Mouse (Mus musculus) olfactory bulb, adult 2 months (tissue): ENCODE data around the gene Slx4. TPM values are rescaled to one million over a fixed set of nuclear protein-coding genes. Genes with fewer than 3 reads are reported as not detected.

Experiments used
- H3K27ac ChIP-seq: fragments of 200-500 bp; 2 replicates; pipeline ENCODE4 v1.5.1; 2012; ENCODE audit warnings: low read depth, low read length; ENCODE audit not compliant: insufficient read depth
- H3K4me1 ChIP-seq: fragments of 200-500 bp; 2 replicates; pipeline ENCODE4 v1.6.1; 2012; ENCODE audit warnings: low read length; ENCODE audit not compliant: control insufficient read depth, insufficient read depth
- H3K4me3 ChIP-seq: fragments of 200-500 bp; 2 replicates; pipeline ENCODE4 v1.5.1; 2012; ENCODE audit warnings: mild to moderate bottlenecking, low read depth, low read length, moderate library complexity; ENCODE audit not compliant: insufficient read depth
- CTCF ChIP-seq: fragments of 200-500 bp; IDR thresholded peaks from 2 replicates; pipeline ENCODE4 v1.5.1; 2012; ENCODE audit warnings: low read depth, mild to moderate bottlenecking, low read length, moderate library complexity; ENCODE audit not compliant: insufficient read depth
- POLR2A ChIP-seq: fragments of 200-500 bp; IDR thresholded peaks from 2 replicates; pipeline ENCODE4 v1.6.1; 2012; ENCODE audit warnings: mild to moderate bottlenecking, low read depth, low read length, moderate library complexity; ENCODE audit not compliant: insufficient read depth
- WGBS: fragments of 180-500 bp; shearing (Covaris S2); methylation state at CpG from one replicate; pipeline ENCODE4 v1.1.7; 2018; 5-methylcytosine and 5-hydroxymethylcytosine counted together
- polyA plus RNA-seq: library from polyadenylated mRNA; stranded (reverse); fragments of >200 nt; gene quantifications from 2 replicates; pipeline ENCODE4 v1.2.4, GENCODE M21; 2012; ENCODE audit warnings: low replicate concordance; ENCODE audit not compliant: missing spikeins, insufficient read depth, insufficient read length

Gene Slx4
- polyA plus RNA-seq, 1 experiment = not detected

DNA sequence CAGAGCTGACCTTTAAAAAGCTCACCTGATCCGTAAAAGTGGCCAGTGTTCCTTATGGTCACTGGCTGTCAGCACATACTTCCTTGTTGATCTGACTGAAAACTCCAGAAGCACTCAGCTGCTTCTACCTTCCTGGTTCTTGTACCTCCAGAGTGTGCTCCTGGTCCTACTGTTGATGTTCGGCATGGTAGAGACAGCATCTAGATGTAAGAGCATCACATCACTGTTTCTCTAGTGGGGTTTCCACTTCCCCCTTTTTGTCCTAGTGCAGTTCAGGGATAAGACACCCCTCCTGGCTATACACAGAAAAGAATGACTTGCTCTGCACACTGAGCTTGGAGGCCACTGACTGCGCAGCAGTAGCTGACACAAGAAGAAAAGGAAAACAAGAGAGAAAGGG, 30.9 kb upstream of the Slx4 start:
- WGBS = 90% methylated on average over 3 of the region's 3 CpGs
- Histone ChIP-seq H3K4me1 (no peaks in the 10 kb centered on the region), H3K27ac (no peak overlapping the region), H3K4me3 (no peak overlapping the region)
- TF ChIP-seq CTCF (no peak), POLR2A (no peak)

DNA sequence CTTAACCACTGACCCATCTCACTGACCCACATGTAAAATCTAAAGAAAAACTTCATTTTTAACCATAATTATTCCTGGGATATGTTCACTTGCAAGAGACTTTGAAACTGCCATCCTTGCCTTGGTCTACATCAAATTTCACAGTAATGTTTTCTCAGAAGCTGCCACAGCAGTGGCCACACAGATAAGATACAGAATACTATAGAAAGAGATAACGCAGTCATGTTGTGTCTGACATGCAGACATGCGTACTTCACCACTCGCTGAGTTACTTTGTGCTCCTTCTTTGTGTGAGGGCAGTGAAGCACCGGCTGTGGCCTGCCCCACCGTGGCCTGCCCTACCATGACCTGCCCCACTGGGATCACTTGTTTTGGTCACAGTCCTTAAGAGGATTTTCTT, 30.4 kb upstream of the Slx4 start:
- no peak for TF ChIP-seq CTCF
- TF ChIP-seq POLR2A = no peak
- Histone ChIP-seq H3K27ac (no peak overlapping the region), H3K4me3 (no peak overlapping the region), H3K4me1 (no peaks in the 10 kb centered on the region)
- 70% methylated on average over 5 of the region's 5 CpGs for WGBS

GRCm38 (mm10) chr16:4032341-4032748, 28.8 kb upstream of the Slx4 start:
- TF ChIP-seq POLR2A (no peak), CTCF (no peak)
- WGBS = 80% methylated on average over 6 of the region's 6 CpGs
- Histone ChIP-seq H3K4me1 (no peaks in the 10 kb centered on the region), H3K27ac (no peak overlapping the region), H3K4me3 (no peak overlapping the region)

DNA sequence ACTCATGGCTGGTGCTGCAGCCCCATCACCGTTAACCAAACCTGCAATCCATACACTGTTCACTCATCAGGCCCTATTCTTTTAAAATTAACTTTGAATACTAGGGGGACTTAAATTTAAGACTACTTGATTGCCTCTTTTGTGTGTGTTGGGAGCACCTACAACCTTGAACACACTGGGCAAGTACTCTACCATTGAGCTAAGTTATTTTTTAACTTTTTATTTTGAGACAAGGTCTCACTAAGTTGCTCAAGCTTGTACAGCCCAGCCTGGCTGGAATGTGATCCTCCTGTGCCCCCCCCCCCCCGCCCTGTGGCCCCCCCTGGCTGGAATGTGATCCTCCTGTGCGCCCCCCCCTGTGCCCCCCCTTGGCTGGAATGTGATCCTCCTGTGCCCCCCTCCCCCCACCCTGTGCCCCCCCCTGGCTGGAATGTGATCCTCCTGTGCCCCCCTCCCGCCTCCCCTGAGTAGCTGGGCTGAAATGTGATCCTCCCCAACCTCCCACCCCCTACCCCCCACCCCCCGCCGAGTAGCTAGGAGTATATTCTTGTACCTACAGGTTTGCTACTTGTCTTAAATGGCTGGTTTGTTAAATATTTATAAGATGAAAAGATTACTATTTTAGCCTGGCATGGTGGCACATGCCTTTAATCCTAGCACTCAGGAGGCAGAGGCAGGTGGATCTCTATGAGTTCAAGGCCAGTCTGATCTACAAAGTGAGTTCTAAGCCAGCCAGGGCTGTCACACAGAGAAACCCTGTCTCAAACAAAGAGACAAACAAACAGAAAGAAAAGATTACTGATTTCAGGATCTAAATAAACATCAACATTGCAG, 28.1 kb upstream of the Slx4 start:
- no peak overlapping the region for H3K4me3 ChIP-seq
- H3K4me1 ChIP-seq = no peaks in the 10 kb centered on the region
- WGBS = 76% methylated on average over 5 of the region's 6 CpGs
- H3K27ac ChIP-seq = no peak overlapping the region
- TF ChIP-seq CTCF (no peak), POLR2A (no peak)

GRCm38 (mm10) chr16:4030501-4030900, 26.9 kb upstream of the Slx4 start:
- WGBS = 94% methylated on average over 10 of the region's 10 CpGs
- no peaks in the 10 kb centered on the region for H3K4me1 ChIP-seq

DNA sequence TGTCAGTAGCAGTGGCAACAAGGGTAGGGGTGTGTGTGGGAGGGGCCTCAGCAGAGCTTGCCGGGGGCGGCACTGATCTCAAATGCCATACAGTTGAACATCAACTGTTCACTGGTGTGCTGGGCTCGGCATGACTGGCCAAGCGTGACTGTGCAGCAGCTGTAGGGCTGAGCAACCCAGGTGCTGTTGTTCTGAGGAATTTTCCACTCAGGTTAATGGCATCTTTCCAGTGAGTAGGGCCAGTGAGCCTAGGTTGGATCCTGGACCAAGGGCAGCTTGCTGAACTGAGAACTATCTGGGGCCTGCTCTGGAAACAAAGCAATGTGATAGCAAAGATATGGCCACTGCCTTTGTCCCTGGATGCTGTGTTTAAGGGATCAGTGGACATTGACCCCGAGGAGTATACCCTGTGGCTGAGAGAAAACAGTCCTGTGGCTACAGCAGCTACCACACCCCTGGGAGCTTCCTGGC, 25.8 kb upstream of the Slx4 start:
- no peak overlapping the region for H3K4me3 ChIP-seq
- TF ChIP-seq CTCF (no peak), POLR2A (no peak)

More at GRCm38 (mm10) chr16:4030501-4030900, 26.9 kb upstream of the Slx4 start:
- Histone ChIP-seq H3K4me3 (no peak overlapping the region), H3K27ac (no peak overlapping the region)
- TF ChIP-seq CTCF = no peak
- TF ChIP-seq POLR2A = no peak

GRCm38 (mm10) chr16:4027211-4027610, 23.6 kb upstream of the Slx4 start:
- H3K4me1 ChIP-seq = no peaks in the 10 kb centered on the region
- H3K4me3 ChIP-seq = no peak overlapping the region
- WGBS = 70% methylated on average over 3 of the region's 3 CpGs
- TF ChIP-seq CTCF = no peak
- TF ChIP-seq POLR2A = no peak
- H3K27ac ChIP-seq = no peak overlapping the region

More for the DNA sequence above, 25.8 kb upstream of the Slx4 start:
- 71% methylated on average over 5 of the region's 5 CpGs for WGBS
- no peaks in the 10 kb centered on the region for H3K4me1 ChIP-seq
- H3K27ac ChIP-seq = no peak overlapping the region

DNA sequence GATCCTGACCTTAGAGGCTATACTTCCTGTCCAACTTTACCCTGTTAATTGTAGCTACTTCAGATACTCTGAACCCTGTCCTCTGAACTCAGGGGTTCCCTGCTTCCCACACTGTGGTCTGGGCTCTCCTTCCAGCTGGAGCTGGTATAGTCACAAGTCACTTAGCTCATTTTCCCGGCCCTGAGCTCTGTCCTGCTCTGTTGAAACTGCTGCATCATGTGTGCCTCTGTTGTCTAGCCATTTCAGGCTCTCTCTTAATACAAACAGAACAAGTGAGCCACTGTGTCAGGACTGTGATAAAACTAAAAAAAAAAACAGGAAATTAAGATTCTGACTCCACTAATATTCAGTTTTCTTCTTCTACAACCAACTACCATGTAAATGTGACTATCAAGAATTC, 23.1 kb upstream of the Slx4 start:
- WGBS = 42% methylated on average over 1 of the region's 1 CpGs
- TF ChIP-seq CTCF (no peak), POLR2A (no peak)
- Histone ChIP-seq H3K4me3 (no peak overlapping the region), H3K27ac (no peak overlapping the region), H3K4me1 (no peaks in the 10 kb centered on the region)

GRCm38 (mm10) chr16:4022719-4023118, 19.1 kb upstream of the Slx4 start:
- Histone ChIP-seq H3K4me3 (no peak overlapping the region), H3K27ac (no peak overlapping the region), H3K4me1 (no peaks in the 10 kb centered on the region)
- WGBS = 75% methylated on average over 4 of the region's 4 CpGs
- TF ChIP-seq POLR2A = no peak
- TF ChIP-seq CTCF = no peak
